Mouse (Mus musculus): ENCODE data around the gene Gtf2h3.

GRCm38 (mm10) chr5:124636139-124636538 lies 57.2 kb downstream of the Gtf2h3 start:
- TF ChIP-seq NELFE (IDR thresholded peaks at IDR 0.05; ENCODE audit: low read depth, low read length) (no peak), PAX5 (IDR thresholded peaks at IDR 0.05; ENCODE audit: low read length) (no peak)

All from CH12.LX (cell line).